Mouse (Mus musculus): Measurements from ENCODE around the gene Ttc39b.

The Ttc39b gene

GRCm38 (mm10) chr4:83232315-83232880 lies 91.7 kb downstream of the Ttc39b start:
- DNase-seq (ENCODE audit: low read depth, low spot score): no peak

GRCm38 (mm10) chr4:83228664-83229283 lies 95.3 kb downstream of the Ttc39b start:
- DNase-seq (ENCODE audit: low read depth, low spot score): no peak

- DNase-seq (ENCODE audit: low read depth, low spot score): no peak
Observed at GRCm38 (mm10) chr4:83228073-83228472, 96.0 kb downstream of the Ttc39b start.

- DNase-seq (ENCODE audit: low read depth, low spot score): no peak
Observed at GRCm38 (mm10) chr4:83225633-83226360, 98.3 kb downstream of the Ttc39b start.

- DNase-seq (ENCODE audit: low read depth, low spot score): peak; percentile 53
Observed at GRCm38 (mm10) chr4:83224242-83224641, 99.8 kb downstream of the Ttc39b start.

- no peak for DNase-seq (ENCODE audit: low read depth, low spot score)
Observed at GRCm38 (mm10) chr4:83223197-83223596, 100.9 kb downstream of the Ttc39b start.

GRCm38 (mm10) chr4:83220761-83221557 lies 103.1 kb downstream of the Ttc39b start:
- DNase-seq (ENCODE audit: low read depth, low spot score): no peak

- DNase-seq (ENCODE audit: low read depth, low spot score): peak; percentile 48
Observed at GRCm38 (mm10) chr4:83219253-83219652, 104.8 kb downstream of the Ttc39b start.

- DNase-seq (ENCODE audit: low read depth, low spot score): no peak
Observed at GRCm38 (mm10) chr4:83217128-83217527, 106.9 kb downstream of the Ttc39b start.

GRCm38 (mm10) chr4:83216381-83216780 lies 107.7 kb downstream of the Ttc39b start:
- no peak for DNase-seq (ENCODE audit: low read depth, low spot score)

- no peak for DNase-seq (ENCODE audit: low read depth, low spot score)
Observed at GRCm38 (mm10) chr4:83215776-83216175, 108.3 kb downstream of the Ttc39b start.

- DNase-seq (ENCODE audit: low read depth, low spot score): peak; percentile 64
Observed at GRCm38 (mm10) chr4:83214822-83215558, 109.1 kb downstream of the Ttc39b start.

GRCm38 (mm10) chr4:83213752-83214151 lies 110.3 kb downstream of the Ttc39b start:
- no peak for DNase-seq (ENCODE audit: low read depth, low spot score)

GRCm38 (mm10) chr4:83211709-83212108 lies 112.3 kb downstream of the Ttc39b start:
- DNase-seq (ENCODE audit: low read depth, low spot score): no peak

GRCm38 (mm10) chr4:83210437-83210836 lies 113.6 kb downstream of the Ttc39b start:
- peak; percentile 78 for DNase-seq (ENCODE audit: low read depth, low spot score)

GRCm38 (mm10) chr4:83206803-83207586 lies 117.1 kb downstream of the Ttc39b start:
- DNase-seq (ENCODE audit: low read depth, low spot score): peak; percentile 91

GRCm38 (mm10) chr4:83206416-83206802 lies 117.6 kb downstream of the Ttc39b start:
- peak; percentile 76 for DNase-seq (ENCODE audit: low read depth, low spot score)

- DNase-seq (ENCODE audit: low read depth, low spot score): peak; percentile 76
Observed at GRCm38 (mm10) chr4:83199391-83199790, 124.7 kb downstream of the Ttc39b start.

GRCm38 (mm10) chr4:83198123-83198522 lies 125.9 kb downstream of the Ttc39b start:
- peak; percentile 72 for DNase-seq (ENCODE audit: low read depth, low spot score)

- peak; percentile 85 for DNase-seq (ENCODE audit: low read depth, low spot score)
Observed at GRCm38 (mm10) chr4:83189736-83190135, 134.3 kb downstream of the Ttc39b start.

GRCm38 (mm10) chr4:83187324-83187723 lies 136.7 kb downstream of the Ttc39b start:
- no peak for DNase-seq (ENCODE audit: low read depth, low spot score)

Measured in brain, adult 2 months (tissue).